Mouse (Mus musculus) embryonic facial prominence, embryonic 12.5 days (tissue): ENCODE measurements at regions not wholly inside any gene's neighbourhood (a gene's known extent, or its start where the extent isn't known, plus 50 kb on each side); places are given as distances from the start of the nearest gene placed in this dataset.

ENCODE experiments used
- ATAC-seq: fragments of 200-750 bp; cut with Nextera tagmentation; 2 replicates; pipeline ENCODE4 v1.8.0; 2017; ENCODE audit not compliant: insufficient number of reproducible peaks, insufficient read depth, low FRiP score, low TSS enrichment
- H3K27ac ChIP-seq: fragments of 300-500 bp; sonication (generic); 2 replicates; pipeline ENCODE4 v1.5.1; 2016; ENCODE audit warnings: mild to moderate bottlenecking
- H3K27me3 ChIP-seq: fragments of 300-500 bp; sonication (generic); 2 replicates; pipeline ENCODE4 v1.6.1; 2016; ENCODE audit warnings: mild to moderate bottlenecking, moderate library complexity
- H3K36me3 ChIP-seq: fragments of 300-500 bp; sonication (generic); 2 replicates; pipeline ENCODE4 v1.6.1; 2016; ENCODE audit warnings: mild to moderate bottlenecking
- H3K4me1 ChIP-seq: fragments of 300-500 bp; sonication (generic); 2 replicates; pipeline ENCODE4 v1.6.1; 2016
- H3K4me2 ChIP-seq: fragments of 300-500 bp; sonication (generic); replicated peaks from 2 replicates; pipeline ENCODE4 v1.6.1; 2016; ENCODE audit warnings: mild to moderate bottlenecking, moderate library complexity
- H3K4me3 ChIP-seq: fragments of 300-500 bp; sonication (generic); 2 replicates; pipeline ENCODE4 v1.5.1; 2016; ENCODE audit warnings: mild to moderate bottlenecking
- H3K9ac ChIP-seq: fragments of 300-500 bp; sonication (generic); 2 replicates; pipeline ENCODE4 v1.6.1; 2016; ENCODE audit warnings: mild to moderate bottlenecking, moderate library complexity
- H3K9me3 ChIP-seq: fragments of 300-500 bp; sonication (generic); 2 replicates; pipeline ENCODE4 v1.6.1; 2016; ENCODE audit warnings: mild to moderate bottlenecking, moderate library complexity
- WGBS: fragments of 180-500 bp; shearing (Covaris S2); methylation state at CpG from one replicate; pipeline ENCODE4 v1.1.7; 2016; 5-methylcytosine and 5-hydroxymethylcytosine counted together

DNA sequence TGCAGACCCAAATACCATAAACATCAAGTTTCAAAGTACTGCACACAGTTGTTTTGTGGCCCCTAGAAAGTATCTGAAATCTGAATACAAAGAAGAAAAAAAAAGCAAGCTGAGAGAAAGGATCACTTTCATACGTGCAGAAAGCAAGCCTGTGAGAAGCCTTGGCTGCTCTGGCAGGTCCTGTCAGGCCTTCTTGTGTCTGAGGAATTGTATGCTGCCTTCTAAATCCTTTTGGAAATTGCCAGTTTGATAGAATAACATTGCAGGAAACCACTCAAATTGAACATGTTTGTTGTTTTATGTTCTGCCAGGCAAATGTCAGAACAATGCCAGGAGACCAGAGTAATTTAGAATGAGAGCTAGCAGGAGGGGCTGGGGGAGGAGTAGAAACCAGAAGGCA is 198.0 kb downstream of the Spry2 start:
- no peak overlapping the region for H3K27ac ChIP-seq
- no peaks in the 10 kb centered on the region for H3K9me3 ChIP-seq
- no peak for ATAC-seq
- H3K9ac ChIP-seq = no peak overlapping the region
- H3K27me3 ChIP-seq = no peaks in the 10 kb centered on the region
- no peak overlapping the region for H3K4me2 ChIP-seq
- 15% methylated on average over 1 of the region's 1 CpGs for WGBS
- no peak overlapping the region for H3K4me3 ChIP-seq
- H3K36me3 ChIP-seq = no peaks in the 10 kb centered on the region
- no peaks in the 10 kb centered on the region for H3K4me1 ChIP-seq

- Histone ChIP-seq H3K4me2 (no peak overlapping the region), H3K9me3 (no peaks in the 10 kb centered on the region), H3K36me3 (no peaks in the 10 kb centered on the region), H3K4me3 (no peak overlapping the region), H3K27ac (no peak overlapping the region), H3K27me3 (no peaks in the 10 kb centered on the region), H3K9ac (no peak overlapping the region), H3K4me1 (no peaks in the 10 kb centered on the region)
- WGBS = 73% methylated on average over 1 of the region's 1 CpGs
- no peak for ATAC-seq
Observed at GRCm38 (mm10) chr14:105698086-105698485, 198.5 kb downstream of the Spry2 start.

- Histone ChIP-seq H3K27ac (no peak overlapping the region), H3K4me1 (no peaks in the 10 kb centered on the region), H3K36me3 (no peaks in the 10 kb centered on the region), H3K4me3 (no peak overlapping the region), H3K27me3 (no peaks in the 10 kb centered on the region), H3K9me3 (no peaks in the 10 kb centered on the region), H3K9ac (no peak overlapping the region), H3K4me2 (no peak overlapping the region)
- ATAC-seq = no peak
- WGBS = 92% methylated on average over 13 of the region's 13 CpGs
Observed at GRCm38 (mm10) chr14:105697398-105697797, 199.2 kb downstream of the Spry2 start.

- H3K9me3 ChIP-seq = no peaks in the 10 kb centered on the region
- H3K4me1 ChIP-seq = no peaks in the 10 kb centered on the region
- no peak overlapping the region for H3K4me3 ChIP-seq
- no peaks in the 10 kb centered on the region for H3K27me3 ChIP-seq
- no peak for ATAC-seq
- no peak overlapping the region for H3K9ac ChIP-seq
- H3K36me3 ChIP-seq = no peaks in the 10 kb centered on the region
- no peak overlapping the region for H3K4me2 ChIP-seq
- H3K27ac ChIP-seq = no peak overlapping the region
Observed at GRCm38 (mm10) chr14:105694969-105695368, 201.7 kb downstream of the Spry2 start.

DNA sequence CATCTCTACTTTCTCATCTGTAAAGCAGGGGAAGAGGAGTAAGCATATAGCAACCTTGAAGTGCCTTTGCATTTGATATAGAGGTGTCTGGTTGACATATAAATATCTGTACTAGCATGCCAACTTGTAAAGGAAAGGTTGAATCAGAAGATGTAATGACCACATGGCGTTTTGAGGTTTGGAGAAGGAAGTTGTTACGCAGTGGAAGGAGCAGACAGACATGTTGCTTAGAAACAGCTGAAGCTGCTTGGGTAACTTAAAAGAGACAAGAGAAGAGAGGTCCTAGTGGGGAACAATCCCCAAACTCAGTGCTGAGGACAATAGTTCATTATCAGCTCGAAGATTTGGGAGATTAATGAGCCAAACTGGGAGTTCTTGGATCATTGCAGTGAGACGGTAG is 202.9 kb downstream of the Spry2 start:
- Histone ChIP-seq H3K36me3 (no peaks in the 10 kb centered on the region), H3K4me2 (no peak overlapping the region), H3K27ac (no peak overlapping the region), H3K9me3 (no peaks in the 10 kb centered on the region), H3K9ac (no peak overlapping the region), H3K27me3 (no peaks in the 10 kb centered on the region), H3K4me3 (no peak overlapping the region), H3K4me1 (no peaks in the 10 kb centered on the region)
- no peak for ATAC-seq
- 83% methylated on average over 4 of the region's 4 CpGs for WGBS

DNA sequence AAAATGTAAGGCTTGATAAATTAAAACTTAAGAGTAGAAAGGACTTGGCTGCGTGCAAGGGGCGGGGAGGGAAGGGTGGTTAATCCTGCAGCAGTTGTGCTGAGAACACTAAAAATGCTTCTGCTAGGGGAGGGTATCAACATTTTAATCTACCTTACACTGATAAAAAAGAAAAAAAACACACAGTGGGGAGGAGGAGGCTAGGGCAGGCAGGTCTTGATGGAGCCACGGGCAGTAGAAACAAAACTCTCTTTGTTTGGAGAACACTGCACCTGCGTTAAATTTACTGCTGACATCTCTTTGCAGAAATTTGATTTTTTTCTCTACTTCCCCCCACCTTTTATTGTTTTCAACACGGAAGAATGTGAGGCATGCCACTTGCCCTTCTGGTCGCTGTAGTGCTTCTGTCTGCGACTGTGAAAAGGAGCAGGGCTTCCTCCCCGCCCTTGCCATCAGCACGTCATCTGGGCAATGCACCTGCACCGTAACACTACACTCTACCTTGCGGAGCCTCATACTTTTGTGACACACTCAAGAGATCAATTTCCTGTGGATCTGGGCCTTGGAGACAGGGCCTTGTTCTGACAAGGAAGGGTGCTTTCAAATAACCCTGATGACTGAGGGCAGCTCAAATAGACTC is 211.7 kb downstream of the Spry2 start:
- 25% methylated on average over 11 of the region's 11 CpGs for WGBS
- H3K4me2 ChIP-seq = no peak overlapping the region
- no peak overlapping the region for H3K27ac ChIP-seq
- H3K9ac ChIP-seq = no peak overlapping the region
- H3K9me3 ChIP-seq = no peaks in the 10 kb centered on the region
- no peak overlapping the region for H3K4me3 ChIP-seq
- H3K27me3 ChIP-seq = no peaks in the 10 kb centered on the region
- no peaks in the 10 kb centered on the region for H3K36me3 ChIP-seq
- ATAC-seq = peak; percentile 81
- H3K4me1 ChIP-seq = peaks cover 4% of the 10 kb centered on the region; the same call in 1 of the 2 replicates

DNA sequence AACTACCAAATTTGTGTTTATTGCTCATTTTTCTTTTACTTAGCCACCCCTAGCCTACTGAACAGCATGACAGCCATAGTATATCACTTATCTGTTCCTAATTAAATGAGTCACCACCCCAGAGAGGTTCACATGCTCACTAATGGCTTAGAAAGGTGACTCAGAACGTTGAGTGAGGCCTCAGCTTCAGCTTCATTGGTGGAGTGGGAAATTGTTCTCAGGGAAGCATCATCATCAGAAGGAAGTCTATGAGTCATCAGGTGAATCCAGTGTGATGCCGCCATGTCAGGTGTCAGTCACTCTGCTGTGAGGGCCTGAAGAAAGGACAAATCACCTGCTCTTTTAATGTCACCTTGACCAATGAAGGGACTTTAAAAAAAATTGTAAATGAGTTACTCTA is 212.3 kb downstream of the Spry2 start:
- H3K9me3 ChIP-seq = no peaks in the 10 kb centered on the region
- ATAC-seq = no peak
- no peak overlapping the region for H3K4me2 ChIP-seq
- no peaks in the 10 kb centered on the region for H3K27me3 ChIP-seq
- H3K36me3 ChIP-seq = no peaks in the 10 kb centered on the region
- H3K4me1 ChIP-seq = peaks cover 4% of the 10 kb centered on the region; the same call in 1 of the 2 replicates
- H3K27ac ChIP-seq = no peak overlapping the region
- H3K9ac ChIP-seq = no peak overlapping the region
- no peak overlapping the region for H3K4me3 ChIP-seq
- 67% methylated on average over 2 of the region's 2 CpGs for WGBS

DNA sequence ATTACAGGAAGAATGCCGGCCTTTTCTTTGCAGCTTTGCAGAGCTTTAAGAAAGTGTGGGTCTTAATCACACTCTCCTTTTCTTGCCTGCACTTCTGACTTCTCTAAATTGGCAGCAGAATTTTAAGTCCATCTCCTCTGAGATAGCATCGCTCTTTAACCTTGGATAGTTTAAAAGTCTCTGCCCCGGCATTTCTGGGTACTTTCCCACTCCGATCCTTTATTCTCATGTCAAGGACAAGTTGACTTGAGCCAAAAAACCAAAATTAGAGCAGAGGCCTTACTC is 220.0 kb downstream of the Spry2 start:
- ATAC-seq = no peak
- WGBS = 13% methylated on average over 4 of the region's 4 CpGs
- Histone ChIP-seq H3K9me3 (no peaks in the 10 kb centered on the region), H3K27me3 (no peaks in the 10 kb centered on the region), H3K9ac (no peak overlapping the region), H3K36me3 (no peaks in the 10 kb centered on the region), H3K27ac (no peak overlapping the region), H3K4me1 (peaks cover 4% of the 10 kb centered on the region; the same call in 1 of the 2 replicates), H3K4me3 (no peak overlapping the region), H3K4me2 (no peak overlapping the region)

- WGBS = 37% methylated on average over 13 of the region's 13 CpGs
- no peak for ATAC-seq
- H3K4me1 ChIP-seq = peaks cover 4% of the 10 kb centered on the region; the same call in 1 of the 2 replicates
- no peaks in the 10 kb centered on the region for H3K36me3 ChIP-seq
- H3K9me3 ChIP-seq = no peaks in the 10 kb centered on the region
- no peak overlapping the region for H3K27ac ChIP-seq
- no peaks in the 10 kb centered on the region for H3K27me3 ChIP-seq
- H3K4me2 ChIP-seq = no peak overlapping the region
- no peak overlapping the region for H3K9ac ChIP-seq
- H3K4me3 ChIP-seq = no peak overlapping the region
Observed at GRCm38 (mm10) chr14:105675801-105676645, 220.6 kb downstream of the Spry2 start.

DNA sequence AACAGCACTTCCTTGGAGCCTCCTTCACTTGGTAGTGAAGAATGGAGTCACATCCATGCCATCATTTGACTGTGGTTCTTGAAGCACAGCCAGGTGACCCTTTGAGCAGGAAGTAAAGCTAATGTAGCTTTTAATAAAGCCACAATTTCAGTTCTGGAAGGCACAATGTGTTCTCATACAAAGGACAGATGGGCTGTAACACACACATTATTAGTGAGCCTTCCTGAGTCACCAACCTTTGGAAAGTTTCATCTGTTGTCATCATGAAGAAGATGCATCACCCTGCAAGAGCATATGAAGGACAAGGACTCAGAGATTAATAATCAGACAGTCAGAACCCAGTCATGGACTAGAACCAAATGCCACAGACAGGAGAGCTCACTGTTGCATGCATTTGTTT is 221.6 kb downstream of the Spry2 start:
- Histone ChIP-seq H3K36me3 (no peaks in the 10 kb centered on the region), H3K4me2 (no peak overlapping the region), H3K9ac (no peak overlapping the region), H3K9me3 (no peaks in the 10 kb centered on the region), H3K27me3 (no peaks in the 10 kb centered on the region), H3K27ac (no peak overlapping the region), H3K4me3 (no peak overlapping the region), H3K4me1 (peaks cover 4% of the 10 kb centered on the region; the same call in 1 of the 2 replicates)
- no peak for ATAC-seq

- Histone ChIP-seq H3K9me3 (no peaks in the 10 kb centered on the region), H3K4me3 (no peak overlapping the region), H3K36me3 (no peaks in the 10 kb centered on the region), H3K27ac (no peak overlapping the region), H3K4me2 (0 out of 2 replicates have a peak overlapping the region, but pooled peaks have one; percentile 2), H3K4me1 (no peaks in the 10 kb centered on the region), H3K9ac (no peak overlapping the region), H3K27me3 (no peaks in the 10 kb centered on the region)
- WGBS = 43% methylated on average over 11 of the region's 11 CpGs
- no peak for ATAC-seq
Observed at GRCm38 (mm10) chr14:105668969-105669368, 227.7 kb downstream of the Spry2 start.

GRCm38 (mm10) chr14:105664671-105665198 is 231.9 kb downstream of the Spry2 start:
- Histone ChIP-seq H3K4me2 (no peak overlapping the region), H3K4me1 (no peaks in the 10 kb centered on the region; the same call in 1 of the 2 replicates), H3K27me3 (no peaks in the 10 kb centered on the region), H3K9me3 (no peaks in the 10 kb centered on the region), H3K27ac (no peak overlapping the region), H3K9ac (no peak overlapping the region), H3K36me3 (no peaks in the 10 kb centered on the region), H3K4me3 (no peak overlapping the region)
- 72% methylated on average over 7 of the region's 7 CpGs for WGBS
- no peak for ATAC-seq
